Mouse (Mus musculus): ENCODE data around the gene Smarcd3.

Smarcd3 gene

DNA sequence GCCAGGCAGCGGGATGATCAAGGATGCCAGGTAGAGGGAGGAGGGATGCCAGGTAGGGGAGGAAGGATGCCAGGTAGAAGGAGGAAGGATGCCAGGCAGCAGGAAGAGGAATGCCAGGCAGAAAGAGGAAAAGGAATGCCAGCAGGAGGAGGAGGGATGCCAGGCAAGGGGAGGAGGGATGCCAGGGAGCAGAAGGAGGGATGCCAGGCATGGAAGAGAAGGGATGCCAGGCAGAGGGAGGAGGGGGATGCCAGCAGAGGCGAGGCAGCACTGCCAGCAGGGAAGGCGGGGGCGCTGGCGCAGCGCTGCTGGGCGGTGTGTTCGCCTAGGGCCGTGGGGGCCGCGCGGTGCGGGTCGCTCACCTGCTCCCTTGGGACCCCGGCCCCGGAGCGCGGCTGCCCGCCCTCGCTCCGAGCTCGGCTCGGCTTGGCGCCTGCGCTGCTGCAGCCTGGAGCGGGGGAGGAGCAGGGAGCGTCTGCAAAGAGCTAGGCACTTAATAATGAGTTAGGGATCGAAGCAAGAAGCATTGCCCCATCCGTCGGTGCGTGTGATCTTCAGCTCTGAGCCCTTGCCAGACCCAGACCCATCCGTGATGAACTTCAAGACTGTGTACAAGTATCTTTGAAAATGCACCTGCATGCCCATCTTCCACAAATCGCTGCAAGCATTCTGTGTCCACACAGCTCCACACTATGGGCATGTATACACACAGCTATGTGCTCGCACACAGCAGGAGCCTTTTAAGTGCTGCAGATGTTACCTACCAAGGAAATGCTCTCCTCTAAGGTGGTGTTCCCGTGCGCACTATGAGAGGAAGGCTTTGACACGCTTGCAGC, at the start of gene Smarcd3:
Smarcd3 (minus strand) TSS at position 426 of the 836 bp plus-strand sequence.
- DNase-seq = peak; percentile 94

DNA sequence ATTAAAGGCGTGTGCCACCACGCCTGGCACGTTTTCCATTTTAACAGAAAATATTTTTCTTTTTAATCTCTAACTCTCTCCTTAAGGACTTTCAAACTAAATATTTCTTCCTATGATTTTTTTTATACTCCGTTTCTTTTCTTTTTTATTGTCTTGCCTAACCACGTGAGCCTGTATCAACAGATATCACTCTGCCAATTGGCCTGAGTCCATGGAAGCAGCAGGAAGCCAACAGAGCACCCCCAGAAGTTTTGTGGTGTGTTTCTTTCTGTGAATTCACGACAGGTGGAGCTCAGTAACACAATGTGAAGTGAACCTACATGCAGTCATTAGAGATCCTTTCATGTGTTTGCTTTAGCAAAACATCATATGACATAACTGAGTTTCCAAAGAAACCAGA, 37.2 kb upstream of the Smarcd3 start:
- no peak for DNase-seq

DNA sequence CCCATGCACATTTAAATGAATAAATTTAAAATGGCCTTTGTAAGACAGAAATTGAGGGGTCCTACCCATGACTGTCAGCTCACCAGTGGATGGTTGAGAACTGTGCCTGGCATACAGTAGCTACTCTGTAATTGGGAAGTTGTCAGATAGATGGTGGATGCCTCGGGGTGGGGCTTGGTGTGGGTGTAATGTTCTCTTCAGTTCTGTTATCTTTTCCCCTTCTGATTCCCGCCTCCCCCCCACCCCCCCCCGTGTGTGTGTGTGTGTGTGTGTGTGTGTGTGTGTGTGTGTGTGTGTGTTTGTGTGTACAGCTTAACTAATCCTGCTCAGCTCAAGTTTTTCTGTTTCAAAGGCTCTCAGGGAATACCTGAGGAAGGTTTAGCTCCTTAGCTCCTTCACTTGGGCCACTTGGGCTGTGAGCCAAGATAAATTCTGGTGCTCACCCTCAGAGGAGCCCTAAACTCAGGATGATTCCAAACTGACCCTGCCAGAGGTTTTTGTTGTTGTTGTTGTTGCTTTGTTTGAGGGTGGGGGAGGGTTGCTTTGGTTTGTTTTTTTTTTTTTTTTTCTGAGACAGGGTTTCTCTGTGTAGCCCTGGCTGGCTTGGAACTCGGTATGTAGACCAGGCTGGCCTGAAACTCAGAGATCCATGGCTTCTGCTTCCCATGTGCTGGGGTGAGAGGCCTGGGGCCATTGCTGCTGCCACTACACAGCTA, 35.7 kb upstream of the Smarcd3 start:
- no peak for DNase-seq

DNA sequence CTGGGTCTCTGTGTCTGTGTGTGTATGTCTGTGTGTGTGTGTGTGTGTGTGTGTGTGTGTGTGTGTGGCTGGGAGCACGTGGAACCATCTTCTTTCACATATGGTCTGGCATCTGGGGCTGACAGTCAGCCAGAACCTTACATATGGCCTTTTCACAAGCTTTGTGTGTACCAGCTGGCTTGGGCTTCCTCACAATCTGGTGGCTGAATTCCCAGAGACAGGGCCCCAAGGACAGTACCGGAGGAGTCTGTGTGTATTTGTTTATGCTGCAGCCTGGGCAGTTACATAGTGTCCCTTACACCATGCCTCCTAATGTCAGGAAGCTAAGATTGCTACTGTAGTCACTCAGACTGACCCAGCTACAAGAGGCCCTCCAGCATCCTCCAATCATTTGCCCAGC, 32.9 kb upstream of the Smarcd3 start:
- DNase-seq = peak; percentile 22

DNA sequence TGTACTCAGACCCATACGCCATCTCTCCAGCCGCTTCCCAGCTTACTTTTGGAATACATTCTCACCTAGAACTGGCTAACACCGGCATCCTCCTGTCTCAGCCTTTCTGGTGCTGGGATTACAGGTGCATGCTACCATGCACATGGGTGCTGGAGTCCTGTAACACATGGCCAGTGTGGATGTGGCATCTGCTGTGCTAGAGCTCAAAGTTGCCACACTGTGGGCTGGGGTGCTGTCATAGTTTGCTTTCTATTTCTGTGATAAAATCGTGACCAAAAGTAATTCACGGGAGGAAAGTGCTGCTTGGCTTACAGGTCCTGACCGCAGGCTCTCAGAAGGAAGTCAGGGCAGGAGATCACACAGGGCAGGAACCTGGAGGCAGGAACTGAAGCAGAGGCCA, 30.3 kb upstream of the Smarcd3 start:
- DNase-seq = no peak

DNA sequence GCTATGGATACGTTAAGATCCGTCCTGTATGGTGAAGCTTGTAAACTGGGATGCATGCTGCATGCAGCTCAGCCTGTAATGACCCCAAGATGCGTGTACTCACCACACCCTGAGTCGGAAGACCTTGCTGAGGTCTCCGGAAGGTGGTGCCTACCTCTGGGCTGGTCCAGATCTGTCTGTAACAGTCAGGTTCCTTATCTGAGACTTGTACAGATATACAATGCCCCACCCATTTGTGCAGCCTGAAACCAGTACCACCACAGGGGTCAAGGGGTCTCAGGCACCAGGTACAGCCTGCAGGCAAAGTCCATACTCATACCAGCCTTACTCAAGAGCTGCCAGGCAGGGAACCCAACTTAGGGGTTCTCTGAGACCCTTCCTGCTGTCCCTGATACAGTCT, 28.6 kb upstream of the Smarcd3 start:
- DNase-seq = no peak

DNA sequence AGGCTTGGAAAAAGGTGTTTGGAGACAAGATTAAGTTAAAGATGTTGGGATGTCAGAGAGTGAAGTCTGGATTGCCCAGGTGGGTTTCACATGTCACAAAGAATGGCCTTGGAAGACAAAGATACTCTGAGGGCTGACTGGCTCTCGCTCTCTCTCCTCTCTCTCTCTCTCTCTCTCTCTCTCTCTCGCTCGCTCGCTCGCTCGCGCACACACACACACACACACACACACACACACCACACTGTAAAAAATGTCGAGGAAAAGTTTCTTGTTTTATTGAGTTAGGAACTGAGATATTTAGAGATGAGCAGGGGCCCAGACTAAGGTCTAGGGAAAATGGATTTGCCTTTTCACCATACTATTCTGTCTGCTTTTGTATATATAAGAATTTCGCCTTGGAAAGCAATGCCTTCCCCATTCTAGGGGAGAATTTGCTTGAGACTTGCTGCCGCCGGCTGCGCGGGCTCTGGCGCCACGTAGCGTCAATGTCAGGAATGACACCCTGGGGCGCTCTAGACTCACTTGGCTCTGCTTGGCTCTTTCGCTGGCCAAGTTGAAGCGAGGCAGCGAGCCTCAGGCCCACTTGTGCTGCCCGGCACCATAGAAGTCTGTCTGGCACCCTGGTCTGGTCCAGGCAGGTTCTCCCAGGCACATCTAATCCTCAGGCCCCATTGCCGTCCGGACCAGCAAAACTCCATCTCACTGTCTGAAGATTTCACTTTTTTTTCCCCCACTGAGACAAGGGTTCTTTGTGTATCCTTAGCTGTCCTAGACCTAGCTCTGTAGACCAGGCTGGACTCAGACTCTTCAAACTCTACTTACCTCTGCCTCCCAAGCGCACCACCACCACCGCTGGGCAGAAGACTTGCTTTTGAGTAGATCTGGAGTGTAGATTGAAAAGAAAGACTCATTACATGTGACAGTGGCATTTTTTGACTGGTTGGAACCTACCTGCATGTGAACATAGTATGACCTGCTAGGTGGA, 27.8 kb upstream of the Smarcd3 start:
- peak; percentile 85 for DNase-seq

DNA sequence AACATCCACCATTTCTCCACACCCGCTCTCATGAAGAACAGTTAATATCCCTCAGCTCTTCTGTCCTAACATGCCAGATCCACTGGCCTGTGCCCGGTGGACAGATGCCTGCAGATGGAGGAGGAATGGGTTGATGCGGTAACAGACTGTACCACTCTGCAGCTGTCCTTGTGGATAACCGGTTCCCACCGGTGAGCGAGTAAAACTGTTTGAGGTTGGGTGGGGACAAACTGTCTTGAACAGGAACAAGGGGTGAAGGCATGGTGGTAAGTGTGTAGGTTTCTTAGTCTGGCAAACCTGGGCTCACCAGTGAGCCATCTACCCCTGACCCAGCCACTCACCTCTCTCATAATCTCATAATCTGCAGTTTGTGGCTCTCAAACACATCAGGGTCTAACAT, 27.1 kb upstream of the Smarcd3 start:
- DNase-seq = no peak

DNA sequence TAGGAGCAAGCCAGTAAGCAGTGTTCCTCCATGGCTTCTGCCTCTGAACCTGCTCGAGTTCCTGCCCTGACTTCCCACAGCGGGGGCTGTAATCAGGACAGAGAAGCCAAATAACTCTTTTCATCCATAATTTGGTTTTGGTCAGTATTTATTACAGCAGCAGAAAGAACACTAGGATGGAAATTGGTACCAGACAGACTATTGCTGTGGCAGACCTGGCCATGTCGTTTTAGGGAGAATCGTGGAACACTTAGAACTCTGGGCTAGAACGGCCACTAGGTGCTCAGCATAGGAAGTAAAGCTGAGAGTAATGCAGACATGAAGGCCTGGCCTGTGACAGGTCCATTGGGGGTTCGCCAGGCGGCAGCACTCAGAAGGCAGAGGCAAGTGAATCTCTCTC, 25.5 kb upstream of the Smarcd3 start:
- DNase-seq = no peak

DNA sequence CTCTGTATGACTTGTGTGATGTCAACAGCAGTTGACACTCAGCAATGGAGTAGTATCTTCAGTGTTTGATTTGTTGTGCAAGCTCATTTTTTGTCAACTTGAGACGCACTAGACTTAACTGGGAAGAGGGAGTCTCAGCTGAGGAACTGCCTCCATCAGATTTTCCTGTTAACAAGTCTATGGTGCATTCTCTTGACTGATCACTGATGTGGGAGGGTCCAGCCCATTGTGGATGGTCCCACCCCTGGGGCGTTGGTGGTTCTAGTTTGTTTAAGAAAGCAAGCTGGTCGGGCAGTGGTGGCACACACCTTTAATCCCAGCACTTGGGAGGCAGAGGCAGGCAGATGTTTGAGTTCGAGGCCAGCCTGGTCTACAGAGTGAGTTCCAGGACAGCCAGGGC, 25.0 kb upstream of the Smarcd3 start:
- DNase-seq = no peak

DNA sequence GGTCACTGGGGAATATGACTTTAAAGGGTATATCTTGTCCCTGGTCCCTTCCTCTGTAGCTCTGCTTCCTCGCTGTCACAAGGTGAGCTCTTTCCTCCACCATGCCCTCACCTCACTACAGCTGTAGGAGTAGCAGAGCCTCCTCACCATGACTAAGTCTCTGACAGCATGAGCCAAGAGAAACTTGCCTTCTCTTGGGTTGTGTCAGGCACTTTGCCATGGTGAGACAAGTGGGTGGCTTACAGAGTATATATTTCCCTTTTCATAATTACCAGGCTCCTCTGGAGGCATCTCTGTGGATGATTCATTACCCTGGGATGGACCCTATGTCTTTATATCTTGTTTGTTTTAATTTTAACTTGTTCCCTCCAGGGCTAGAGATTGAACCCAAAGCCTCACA, 21.2 kb upstream of the Smarcd3 start:
- no peak for DNase-seq

DNA sequence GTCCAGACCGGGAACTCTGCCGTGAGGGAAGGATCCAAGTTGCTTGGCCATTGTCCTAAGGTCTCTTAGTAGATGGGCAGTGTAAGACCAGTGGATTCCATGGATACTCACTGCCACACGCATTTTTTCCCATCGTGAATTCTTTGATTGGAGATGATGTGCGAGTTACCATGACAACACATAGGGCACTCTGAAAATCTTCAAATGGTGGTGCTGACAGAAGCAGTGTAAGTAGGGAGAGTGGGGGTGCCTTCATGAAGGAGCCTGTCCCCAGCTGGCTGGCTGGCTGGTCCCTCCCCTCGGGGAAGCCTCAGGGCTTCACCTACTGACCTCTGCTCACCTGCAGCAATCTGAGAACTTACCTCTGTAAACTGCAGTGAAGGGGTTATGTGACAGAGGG, 14.9 kb upstream of the Smarcd3 start:
- DNase-seq = no peak

DNA sequence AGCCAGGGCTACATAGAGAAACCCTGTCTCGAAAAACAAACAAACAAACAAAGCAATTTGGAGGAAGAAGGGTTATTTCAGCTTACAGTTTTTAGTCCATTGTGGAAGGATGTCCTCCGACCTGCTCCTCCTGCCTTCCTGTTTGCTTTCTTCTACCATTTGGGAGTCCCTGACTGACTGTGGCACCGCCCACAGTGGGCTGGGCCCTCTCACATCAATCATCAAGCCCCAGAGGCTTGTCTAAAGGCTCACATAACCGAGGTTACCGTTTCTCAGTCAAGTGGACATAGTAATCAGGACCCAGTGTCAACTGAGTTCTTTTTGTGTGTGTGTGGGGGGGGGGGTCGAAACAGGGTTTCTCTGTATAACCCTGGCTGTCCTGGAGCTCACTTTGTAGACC, 13.9 kb upstream of the Smarcd3 start:
- DNase-seq = no peak

DNA sequence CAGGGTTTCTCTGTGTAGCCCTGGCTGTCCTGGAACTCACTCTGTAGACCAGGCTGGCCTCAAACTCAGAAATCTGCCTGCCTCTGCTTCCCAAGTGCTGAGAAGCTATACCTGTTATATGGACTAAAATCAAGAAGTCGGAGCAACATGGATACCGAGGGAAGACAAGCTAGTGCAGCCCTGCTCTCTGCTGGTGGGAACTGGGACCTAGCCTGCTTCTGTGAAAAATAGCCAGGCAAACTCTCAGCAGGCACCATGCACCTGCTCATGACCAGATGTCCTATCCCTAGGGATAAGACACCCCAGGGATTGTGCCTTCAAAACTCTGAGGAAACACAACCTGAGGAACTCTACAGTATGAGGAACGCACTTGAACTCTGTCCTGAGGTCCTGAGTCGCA, 12.8 kb upstream of the Smarcd3 start:
- DNase-seq = no peak

DNA sequence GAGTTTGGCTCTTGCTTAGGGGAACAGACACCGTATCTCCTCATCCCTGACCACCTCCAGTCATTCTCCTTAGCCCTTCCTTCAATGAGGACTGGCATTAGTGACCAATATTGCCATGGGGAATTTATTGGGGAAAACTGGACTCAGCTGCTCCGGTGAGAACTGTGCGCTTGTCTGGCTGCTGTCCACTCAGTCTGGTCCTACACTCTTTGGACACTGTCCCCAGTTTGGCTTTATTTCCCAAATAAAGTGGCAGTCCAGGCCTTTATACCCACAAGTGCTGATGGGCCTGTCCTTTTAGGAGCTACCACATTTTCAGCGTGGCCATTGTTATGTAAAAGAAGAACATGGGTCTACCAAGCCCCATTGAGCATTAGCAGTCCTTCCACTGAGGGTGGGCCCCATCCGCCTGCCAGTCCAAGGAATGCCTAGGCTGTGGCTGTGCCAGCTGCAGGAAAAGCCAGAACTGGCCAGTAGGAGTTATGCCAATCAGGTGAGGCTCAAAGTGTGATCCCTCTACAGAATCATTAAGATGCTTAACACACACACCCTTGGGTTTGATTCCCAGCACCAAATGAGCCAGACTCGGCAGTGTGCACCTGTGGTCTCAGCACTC, 11.4 kb upstream of the Smarcd3 start:
- no peak for DNase-seq

DNA sequence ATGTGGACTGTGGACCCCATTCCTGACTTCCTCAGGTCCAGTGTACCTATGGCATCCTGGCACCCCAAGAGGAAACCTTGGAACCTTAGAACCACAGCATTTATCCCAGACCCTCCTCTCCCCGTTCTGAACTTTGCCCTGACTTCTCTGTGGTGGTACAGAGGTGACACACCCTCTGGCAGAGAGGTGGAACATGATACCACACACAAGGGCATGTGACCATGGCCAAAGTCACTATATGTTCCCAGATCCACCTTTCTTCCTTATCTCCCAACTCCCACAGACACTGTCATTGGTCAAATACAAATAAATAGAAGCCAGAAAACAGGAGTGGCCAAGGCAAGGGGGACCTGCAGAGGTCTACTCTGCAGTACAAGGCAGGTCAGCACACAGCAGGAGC, 10.9 kb upstream of the Smarcd3 start:
- no peak for DNase-seq

DNA sequence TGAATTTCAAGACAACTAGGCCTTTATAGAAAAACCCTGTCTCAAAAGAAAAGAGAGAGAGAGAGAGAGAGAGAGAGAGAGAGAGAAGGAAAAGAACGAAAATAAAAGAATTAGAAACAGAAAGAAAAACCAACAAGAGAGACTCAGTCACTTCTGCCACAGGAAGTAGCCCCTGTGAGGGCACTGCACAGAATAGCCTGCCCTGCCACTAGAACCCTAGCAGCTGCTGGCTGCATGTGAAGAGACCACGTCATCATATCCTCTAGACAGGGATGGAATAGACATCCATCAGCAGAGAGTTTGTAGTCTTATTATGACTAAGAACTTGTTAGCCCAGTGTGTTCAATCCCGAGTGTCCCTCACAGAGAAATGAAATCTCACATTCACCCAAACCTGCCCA, 5.5 kb upstream of the Smarcd3 start:
- DNase-seq = no peak

DNA sequence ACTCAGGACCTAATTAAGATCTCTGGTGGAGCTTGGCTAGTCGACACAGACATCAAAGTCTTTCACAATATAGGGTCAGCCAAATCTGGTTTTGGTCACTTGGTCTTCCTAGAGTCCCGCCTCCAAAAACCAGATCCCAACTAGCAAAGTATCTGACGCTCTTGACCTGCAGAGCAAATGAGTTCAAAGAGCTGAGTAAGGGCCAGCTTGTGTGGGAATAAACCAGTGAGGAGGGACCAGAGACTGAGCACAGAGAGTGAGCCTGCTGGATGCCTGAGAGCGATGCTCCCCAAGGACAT, 560 bp upstream of the Smarcd3 start:
- DNase-seq = no peak

DNA sequence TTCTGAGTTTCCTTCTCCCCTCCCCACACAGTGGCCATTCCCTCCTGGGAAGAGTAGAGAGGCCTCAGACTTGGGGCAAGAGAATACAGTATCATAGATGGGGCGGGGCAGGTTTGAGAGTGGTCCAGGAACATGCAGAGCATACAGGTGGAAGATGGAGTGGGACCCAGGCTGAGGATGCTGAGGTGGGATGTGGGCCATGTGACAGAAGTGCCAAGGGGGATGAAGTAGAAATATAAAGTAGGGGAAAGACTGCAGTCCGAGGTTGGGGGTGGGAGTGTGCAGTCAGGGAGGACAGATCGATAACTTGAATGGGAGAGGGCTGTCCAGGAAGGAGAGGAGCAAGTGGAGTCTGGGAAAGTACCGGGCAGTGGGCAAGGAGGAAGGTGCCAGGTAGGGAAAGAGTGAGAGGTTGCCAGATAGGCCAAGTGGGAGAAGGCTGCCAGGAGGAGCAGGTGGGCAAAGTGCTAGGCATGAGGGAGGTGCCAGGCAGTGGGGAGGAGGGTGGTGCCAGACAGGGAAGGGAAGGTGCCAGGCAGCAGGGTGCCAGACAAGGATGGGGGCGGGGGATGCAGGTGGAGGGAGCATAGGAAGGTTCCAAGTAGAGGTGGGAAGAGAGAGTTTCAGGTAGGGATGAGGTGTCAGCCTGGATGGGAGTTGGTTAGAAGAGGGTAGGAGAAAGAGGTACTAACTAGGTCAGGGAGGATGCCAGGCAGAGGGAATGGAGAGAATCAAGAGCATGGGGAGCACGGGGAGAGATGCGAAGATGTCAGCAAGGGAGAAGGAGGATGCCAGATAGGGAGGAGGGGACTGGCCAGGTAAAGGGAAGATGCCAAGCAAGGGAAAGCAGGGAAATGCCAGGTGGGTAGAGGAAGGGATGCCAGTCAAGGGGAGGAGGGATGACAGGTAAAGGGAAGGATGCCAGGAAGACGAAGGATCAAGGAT, 898 bp downstream of the Smarcd3 start:
- peak; percentile 91 for DNase-seq

DNA sequence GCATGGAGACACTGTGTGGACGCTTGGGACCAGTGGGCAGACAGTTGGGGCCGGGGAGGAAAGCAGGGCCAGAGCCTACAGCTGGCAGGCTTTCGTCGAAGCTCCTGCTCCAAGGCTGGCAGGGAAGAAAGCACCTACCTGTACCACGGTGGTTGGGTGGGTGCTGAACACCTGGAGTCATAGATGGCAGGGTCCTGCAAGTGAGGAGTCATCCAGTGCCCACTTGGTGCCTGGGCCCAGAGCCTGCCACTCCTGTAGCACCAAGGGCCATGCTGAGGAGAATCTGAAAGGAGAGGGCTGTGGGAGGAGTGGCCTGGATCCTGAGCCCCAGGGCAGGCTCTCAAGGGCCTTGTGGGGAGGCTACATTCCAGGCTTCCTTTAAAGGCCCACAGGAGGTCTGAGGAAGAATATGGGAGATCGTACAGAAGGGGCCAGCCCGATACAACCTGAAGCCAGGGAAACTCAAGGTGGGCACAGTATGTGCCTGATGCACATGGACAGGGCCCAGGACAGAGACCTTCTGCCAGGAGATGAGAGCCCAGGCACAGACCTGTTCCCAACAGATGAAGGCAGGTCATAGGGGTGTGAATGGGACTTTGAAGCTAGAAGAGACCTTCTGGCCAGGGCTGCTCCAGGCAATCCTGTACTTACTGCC, 1.7 kb downstream of the Smarcd3 start:
- DNase-seq = no peak

DNA sequence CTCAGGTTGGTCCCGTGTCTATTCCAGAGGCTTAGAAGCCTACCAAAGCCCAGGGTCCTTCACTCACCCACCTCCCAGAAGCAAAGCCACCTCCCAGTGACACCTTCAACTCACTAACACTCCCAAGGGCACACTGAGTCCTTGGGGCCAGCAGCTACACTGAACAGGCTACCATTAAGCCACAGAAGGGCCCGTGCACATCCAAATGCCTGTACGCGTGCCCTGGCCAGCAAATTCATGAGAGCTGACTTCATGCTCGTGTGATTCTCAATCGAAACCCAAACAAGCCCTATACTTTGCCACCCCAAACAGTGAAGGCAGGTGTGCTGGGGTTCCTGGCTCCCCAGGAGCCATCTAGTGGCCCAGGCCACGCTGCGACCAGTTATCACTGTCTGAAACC, 3.6 kb downstream of the Smarcd3 start:
- DNase-seq = no peak

All from cerebellum, adult 11 months (tissue).